Mouse (Mus musculus): Measurements from ENCODE around the gene Cplx2. TPM values are rescaled to one million over a fixed set of nuclear protein-coding genes. Genes with fewer than 3 reads are reported as not detected.

Cplx2 gene
- total RNA-seq, 1 experiment = 0.67 TPM

- peak; percentile 65 for DNase-seq (ENCODE audit: low read depth, low spot score)
- H3K4me3 ChIP-seq (ENCODE audit: insufficient read depth in 1 of 2, low read depth in 1 of 2, low read length in 2 of 2, poor library complexity in 1 of 2, severe bottlenecking in 1 of 2) = peak overlapping the region; percentile 56 to 68
- in situ Hi-C loops (cut with MboI; ENCODE audit: low sequenced_read_pairs in 2 of 2, unreplicated experiment in 2 of 2) = no loop called here
- H3K27ac ChIP-seq (ENCODE audit: insufficient read depth, low read depth, low read length, poor library complexity, severe bottlenecking) = no peak overlapping the region
- no peaks in the 10 kb centered on the region for H3K36me3 ChIP-seq (ENCODE audit: control insufficient read depth, insufficient read depth, low read length, poor library complexity, severe bottlenecking)
- no peak overlapping the region for H3K9ac ChIP-seq (ENCODE audit: insufficient read depth, low read depth, low read length, poor library complexity, severe bottlenecking)
- no peak for TF ChIP-seq MAFK (IDR thresholded peaks at IDR 0.05; ENCODE audit: insufficient read depth, low read depth, low read length)
- H3K9me3 ChIP-seq (ENCODE audit: control insufficient read depth, insufficient read depth, low read depth, low read length) = no peaks in the 10 kb centered on the region
- peaks cover 0 to 7% of the 10 kb centered on the region in 2 experiments; a peak in 1 of 4 replicates for H3K4me1 ChIP-seq (ENCODE audit: control insufficient read depth in 2 of 2, insufficient read depth in 2 of 2, low read length in 2 of 2, poor library complexity in 1 of 2)
Measured at GRCm38 (mm10) chr13:54371387-54372330, 510 bp downstream of the Cplx2 start.

GRCm38 (mm10) chr13:54372665-54373064 is 1.5 kb downstream of the Cplx2 start:
- H3K9me3 ChIP-seq (ENCODE audit: control insufficient read depth, insufficient read depth, low read depth, low read length) = no peaks in the 10 kb centered on the region
- H3K4me1 ChIP-seq (ENCODE audit: control insufficient read depth in 2 of 2, insufficient read depth in 2 of 2, low read length in 2 of 2, poor library complexity in 1 of 2) = peaks cover 0 to 7% of the 10 kb centered on the region in 2 experiments; a peak in 1 of 4 replicates
- H3K36me3 ChIP-seq (ENCODE audit: control insufficient read depth, insufficient read depth, low read length, poor library complexity, severe bottlenecking) = no peaks in the 10 kb centered on the region
- no peak overlapping the region for H3K9ac ChIP-seq (ENCODE audit: insufficient read depth, low read depth, low read length, poor library complexity, severe bottlenecking)
- TF ChIP-seq MAFK (IDR thresholded peaks at IDR 0.05; ENCODE audit: insufficient read depth, low read depth, low read length) (no peak), HCFC1 (IDR thresholded peaks at IDR 0.05; ENCODE audit: borderline replicate concordance, insufficient read depth, low read length) (no peak), ZC3H11A (IDR thresholded peaks at IDR 0.05; ENCODE audit: borderline replicate concordance, low read depth, low read length) (0 out of 2 replicates have a peak, but pooled peaks have one; percentile 26)
- peak overlapping the region in 1 of 2 experiments; percentile 19; a peak in 1 of 4 replicates for H3K4me3 ChIP-seq (ENCODE audit: insufficient read depth in 1 of 2, low read depth in 1 of 2, low read length in 2 of 2, poor library complexity in 1 of 2, severe bottlenecking in 1 of 2)
- peak; percentile 62 for DNase-seq (ENCODE audit: low read depth, low spot score)
- no peak overlapping the region for H3K27ac ChIP-seq (ENCODE audit: insufficient read depth, low read depth, low read length, poor library complexity, severe bottlenecking)
- in situ Hi-C loops (cut with MboI; ENCODE audit: low sequenced_read_pairs in 2 of 2, unreplicated experiment in 2 of 2) = no loop called here

GRCm38 (mm10) chr13:54374106-54374706 is 3.1 kb downstream of the Cplx2 start:
- in situ Hi-C loops (cut with MboI; ENCODE audit: low sequenced_read_pairs in 2 of 2, unreplicated experiment in 2 of 2) = no loop called here
- DNase-seq (ENCODE audit: low read depth, low spot score) = no peak
- H3K9ac ChIP-seq (ENCODE audit: insufficient read depth, low read depth, low read length, poor library complexity, severe bottlenecking) = no peak overlapping the region
- TF ChIP-seq CHD2 (IDR thresholded peaks at IDR 0.05; ENCODE audit: low read depth, low read length) (no peak), HCFC1 (IDR thresholded peaks at IDR 0.05; ENCODE audit: borderline replicate concordance, insufficient read depth, low read length) (no peak), MAFK (IDR thresholded peaks at IDR 0.05; ENCODE audit: insufficient read depth, low read depth, low read length) (no peak)
- H3K4me1 ChIP-seq (ENCODE audit: control insufficient read depth in 2 of 2, insufficient read depth in 2 of 2, low read length in 2 of 2, poor library complexity in 1 of 2) = peaks cover 0 to 10% of the 10 kb centered on the region in 2 experiments; a peak in 1 of 4 replicates
- no peaks in the 10 kb centered on the region for H3K9me3 ChIP-seq (ENCODE audit: control insufficient read depth, insufficient read depth, low read depth, low read length)
- H3K27ac ChIP-seq (ENCODE audit: insufficient read depth, low read depth, low read length, poor library complexity, severe bottlenecking) = no peak overlapping the region
- H3K36me3 ChIP-seq (ENCODE audit: control insufficient read depth, insufficient read depth, low read length, poor library complexity, severe bottlenecking) = no peaks in the 10 kb centered on the region
- H3K4me3 ChIP-seq (ENCODE audit: insufficient read depth in 1 of 2, low read depth in 1 of 2, low read length in 2 of 2, poor library complexity in 1 of 2, severe bottlenecking in 1 of 2) = no peak overlapping the region

- no peaks in the 10 kb centered on the region for H3K36me3 ChIP-seq (ENCODE audit: control insufficient read depth, insufficient read depth, low read length, poor library complexity, severe bottlenecking)
- H3K4me1 ChIP-seq (ENCODE audit: control insufficient read depth in 2 of 2, insufficient read depth in 2 of 2, low read length in 2 of 2, poor library complexity in 1 of 2) = peaks cover 0 to 10% of the 10 kb centered on the region in 2 experiments; a peak in 1 of 4 replicates
- H3K27ac ChIP-seq (ENCODE audit: insufficient read depth, low read depth, low read length, poor library complexity, severe bottlenecking) = no peak overlapping the region
- TF ChIP-seq CHD2 (IDR thresholded peaks at IDR 0.05; ENCODE audit: low read depth, low read length) (no peak), HCFC1 (IDR thresholded peaks at IDR 0.05; ENCODE audit: borderline replicate concordance, insufficient read depth, low read length) (no peak), ZC3H11A (IDR thresholded peaks at IDR 0.05; ENCODE audit: borderline replicate concordance, low read depth, low read length) (no peak), MAFK (IDR thresholded peaks at IDR 0.05; ENCODE audit: insufficient read depth, low read depth, low read length) (no peak), ZNF384 (IDR thresholded peaks at IDR 0.05; ENCODE audit: low read depth, low read length) (no peak)
- no peak overlapping the region for H3K4me3 ChIP-seq (ENCODE audit: insufficient read depth in 1 of 2, low read depth in 1 of 2, low read length in 2 of 2, poor library complexity in 1 of 2, severe bottlenecking in 1 of 2)
- H3K9ac ChIP-seq (ENCODE audit: insufficient read depth, low read depth, low read length, poor library complexity, severe bottlenecking) = no peak overlapping the region
- no peak for DNase-seq (ENCODE audit: low read depth, low spot score)
- in situ Hi-C loops (cut with MboI; ENCODE audit: low sequenced_read_pairs in 2 of 2, unreplicated experiment in 2 of 2) = loop anchor here in 1 of 2 experiments (5.0 kb wide), 1 partner anchor 128 kb away; no protein-coding TSS in a partner anchor
- H3K9me3 ChIP-seq (ENCODE audit: control insufficient read depth, insufficient read depth, low read depth, low read length) = no peaks in the 10 kb centered on the region
Measured at GRCm38 (mm10) chr13:54375497-54376495, 4.6 kb downstream of the Cplx2 start.

Measured in ES-E14 (cell line).